Mouse (Mus musculus) testis, adult 2 months (tissue): ENCODE data around the gene Taf1b. TPM values are rescaled to one million over a fixed set of nuclear protein-coding genes. Genes with fewer than 3 reads are reported as not detected.

ENCODE experiments used
- H3K27ac ChIP-seq: fragments of 200-500 bp; 2 replicates; pipeline ENCODE4 v1.5.1; 2012; ENCODE audit warnings: low read depth, low read length; ENCODE audit not compliant: control insufficient read depth, insufficient read depth
- H3K27me3 ChIP-seq: fragments of 200-500 bp; 2 replicates; pipeline ENCODE4 v1.6.1; 2012; ENCODE audit warnings: mild to moderate bottlenecking, low read length, moderate library complexity; ENCODE audit not compliant: control insufficient read depth, insufficient read depth
- H3K36me3 ChIP-seq: fragments of 200-500 bp; 2 replicates; pipeline ENCODE4 v1.6.1; 2012; ENCODE audit warnings: mild to moderate bottlenecking, low read length; ENCODE audit not compliant: control insufficient read depth, insufficient read depth
- H3K4me1 ChIP-seq: fragments of 200-500 bp; 2 replicates; pipeline ENCODE4 v1.6.1; 2012; ENCODE audit warnings: low read length; ENCODE audit not compliant: control insufficient read depth, insufficient read depth
- H3K4me3 ChIP-seq: fragments of 200-500 bp; 2 replicates; pipeline ENCODE4 v1.5.1; 2012; ENCODE audit warnings: low read depth, mild to moderate bottlenecking, low read length, moderate library complexity, mixed read lengths; ENCODE audit not compliant: control insufficient read depth
- CTCF ChIP-seq: fragments of 200-500 bp; IDR thresholded peaks from 2 replicates; pipeline ENCODE4 v1.5.1; 2012; ENCODE audit warnings: low read depth, mild to moderate bottlenecking, inconsistent platforms, low read length, moderate library complexity; ENCODE audit not compliant: control insufficient read depth, insufficient read depth, insufficient replicate concordance
- POLR2A ChIP-seq: fragments of 200-500 bp; IDR thresholded peaks from 2 replicates; pipeline ENCODE4 v1.6.1; 2012; ENCODE audit warnings: low read depth, mild to moderate bottlenecking, inconsistent platforms, low read length, moderate library complexity; ENCODE audit not compliant: control insufficient read depth
- polyA plus RNA-seq: library from polyadenylated mRNA; depleted of rRNA; stranded (reverse); fragments of >200 nt; gene quantifications from 2 replicates; pipeline ENCODE4 v1.2.3, GENCODE M21; 2012

Taf1b gene
- polyA plus RNA-seq, 1 experiment: 28.0 TPM

- no peaks in the 10 kb centered on the region for H3K36me3 ChIP-seq
- no peaks in the 10 kb centered on the region for H3K4me1 ChIP-seq
- no peak overlapping the region for H3K4me3 ChIP-seq
- no peaks in the 10 kb centered on the region for H3K27me3 ChIP-seq
- TF ChIP-seq POLR2A (no peak), CTCF (no peak)
- H3K27ac ChIP-seq: no peak overlapping the region
These were observed 38.2 kb downstream of the Taf1b start for GRCm38 (mm10) chr12:24536390-24536789.

GRCm38 (mm10) chr12:24537201-24537600 is 39.0 kb downstream of the Taf1b start:
- Histone ChIP-seq H3K36me3 (no peaks in the 10 kb centered on the region), H3K27ac (no peak overlapping the region), H3K4me3 (no peak overlapping the region), H3K4me1 (no peaks in the 10 kb centered on the region), H3K27me3 (no peaks in the 10 kb centered on the region)
- TF ChIP-seq CTCF (no peak), POLR2A (no peak)

GRCm38 (mm10) chr12:24537965-24538364 is 39.8 kb downstream of the Taf1b start:
- Histone ChIP-seq H3K27ac (no peak overlapping the region), H3K4me1 (no peaks in the 10 kb centered on the region), H3K36me3 (no peaks in the 10 kb centered on the region), H3K4me3 (no peak overlapping the region), H3K27me3 (no peaks in the 10 kb centered on the region)
- TF ChIP-seq POLR2A (no peak), CTCF (no peak)

DNA sequence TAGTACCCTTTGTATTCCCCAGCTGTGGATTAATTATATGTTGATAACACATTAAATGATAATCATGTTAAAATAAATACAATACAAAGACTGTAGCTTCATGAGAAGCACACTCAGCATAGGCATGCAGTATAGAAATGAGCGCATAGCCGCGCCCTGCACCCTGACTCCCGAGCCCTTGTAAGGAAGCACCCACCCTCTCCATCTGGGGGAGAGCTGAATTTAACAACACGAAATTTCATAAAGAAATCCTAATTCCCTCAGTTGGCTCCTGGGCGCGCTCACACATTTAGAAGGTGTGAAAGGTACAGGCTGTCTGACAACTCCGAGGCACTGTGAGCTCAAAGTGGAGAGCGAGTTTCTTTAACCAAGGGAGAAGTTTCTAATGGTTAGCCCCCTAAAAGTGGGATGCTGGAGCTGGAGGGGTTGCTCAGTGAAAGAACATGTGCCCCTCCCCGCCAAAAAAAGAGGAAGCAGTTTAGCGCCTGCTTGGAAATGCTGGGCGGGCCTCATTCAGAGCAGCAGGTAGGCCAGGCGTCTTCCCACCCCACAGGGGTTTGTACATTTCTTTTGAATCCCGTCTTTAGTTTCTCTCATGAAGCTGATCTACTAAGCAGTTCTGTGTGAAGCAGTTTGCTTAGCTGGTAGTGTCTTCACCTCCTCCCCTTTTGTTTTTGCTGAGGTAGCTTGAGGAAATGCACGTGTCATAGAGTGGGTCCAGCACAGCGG is 43.4 kb downstream of the Taf1b start:
- TF ChIP-seq POLR2A (no peak), CTCF (no peak)
- Histone ChIP-seq H3K4me3 (no peak overlapping the region), H3K27ac (no peak overlapping the region), H3K27me3 (no peaks in the 10 kb centered on the region), H3K36me3 (no peaks in the 10 kb centered on the region), H3K4me1 (no peaks in the 10 kb centered on the region)

DNA sequence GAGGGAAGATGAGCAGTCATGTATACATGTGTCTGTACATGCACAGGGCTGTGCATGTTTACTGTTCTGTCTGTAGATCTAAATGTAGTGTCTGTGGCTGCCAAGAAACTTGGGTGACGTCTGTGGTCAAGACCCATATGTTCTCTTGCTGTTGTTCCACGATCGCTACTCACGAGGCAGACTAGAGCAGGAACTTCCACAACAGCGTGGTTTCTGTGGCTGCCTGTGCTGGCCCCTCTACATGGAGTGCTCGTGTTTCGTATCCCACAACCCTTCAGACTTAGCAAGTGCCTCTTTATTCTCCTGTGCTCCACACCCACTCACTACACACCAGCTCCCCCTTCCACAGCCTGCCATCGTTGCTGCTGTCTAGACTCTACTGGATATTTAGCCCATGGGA is 49.5 kb downstream of the Taf1b start:
- Histone ChIP-seq H3K27me3 (no peaks in the 10 kb centered on the region), H3K4me3 (no peak overlapping the region), H3K27ac (no peak overlapping the region), H3K36me3 (no peaks in the 10 kb centered on the region), H3K4me1 (no peaks in the 10 kb centered on the region)
- TF ChIP-seq CTCF: no peak
- TF ChIP-seq POLR2A: no peak

- Histone ChIP-seq H3K27ac (no peak overlapping the region), H3K4me3 (no peak overlapping the region), H3K36me3 (no peaks in the 10 kb centered on the region), H3K27me3 (no peaks in the 10 kb centered on the region), H3K4me1 (no peaks in the 10 kb centered on the region)
- no peak for TF ChIP-seq POLR2A
- no peak for TF ChIP-seq CTCF
These were observed 50.7 kb downstream of the Taf1b start for GRCm38 (mm10) chr12:24548885-24549284.

DNA sequence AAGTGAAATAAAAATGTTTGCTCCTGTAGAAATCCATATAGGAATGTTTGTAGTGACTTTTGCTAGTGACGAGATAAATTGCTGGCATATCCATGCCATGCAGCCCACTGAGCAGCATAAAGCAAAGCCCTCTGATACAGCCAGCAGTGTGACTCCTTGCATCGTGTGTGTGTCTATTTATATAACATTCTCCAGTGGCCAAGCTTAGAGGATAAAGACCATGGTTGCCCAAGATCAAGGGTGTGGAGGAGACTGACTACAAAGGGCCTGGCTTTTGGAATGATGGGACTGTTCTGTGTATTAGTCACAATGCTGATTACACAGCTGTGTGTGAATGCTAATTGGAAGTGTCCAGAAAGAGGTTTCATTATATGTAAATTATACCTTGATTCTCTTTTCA is 54.4 kb downstream of the Taf1b start:
- no peaks in the 10 kb centered on the region for H3K27me3 ChIP-seq
- TF ChIP-seq CTCF (no peak), POLR2A (no peak)

More for the DNA sequence above, 54.4 kb downstream of the Taf1b start:
- no peak overlapping the region for H3K27ac ChIP-seq
- H3K4me3 ChIP-seq: no peak overlapping the region
- H3K36me3 ChIP-seq: no peaks in the 10 kb centered on the region
- H3K4me1 ChIP-seq: no peaks in the 10 kb centered on the region
